Mouse (Mus musculus) hindlimb bud, embryonic 11.5 days (tissue): ENCODE results near the gene Ift57.

Source experiments
- DNase-seq: peaks from one replicate; pipeline ENCODE4 v3.0.0-alpha.2; 2012; ENCODE audit warnings: low read depth, low spot score; ENCODE audit errors: extremely low spot score

Gene Ift57

DNA sequence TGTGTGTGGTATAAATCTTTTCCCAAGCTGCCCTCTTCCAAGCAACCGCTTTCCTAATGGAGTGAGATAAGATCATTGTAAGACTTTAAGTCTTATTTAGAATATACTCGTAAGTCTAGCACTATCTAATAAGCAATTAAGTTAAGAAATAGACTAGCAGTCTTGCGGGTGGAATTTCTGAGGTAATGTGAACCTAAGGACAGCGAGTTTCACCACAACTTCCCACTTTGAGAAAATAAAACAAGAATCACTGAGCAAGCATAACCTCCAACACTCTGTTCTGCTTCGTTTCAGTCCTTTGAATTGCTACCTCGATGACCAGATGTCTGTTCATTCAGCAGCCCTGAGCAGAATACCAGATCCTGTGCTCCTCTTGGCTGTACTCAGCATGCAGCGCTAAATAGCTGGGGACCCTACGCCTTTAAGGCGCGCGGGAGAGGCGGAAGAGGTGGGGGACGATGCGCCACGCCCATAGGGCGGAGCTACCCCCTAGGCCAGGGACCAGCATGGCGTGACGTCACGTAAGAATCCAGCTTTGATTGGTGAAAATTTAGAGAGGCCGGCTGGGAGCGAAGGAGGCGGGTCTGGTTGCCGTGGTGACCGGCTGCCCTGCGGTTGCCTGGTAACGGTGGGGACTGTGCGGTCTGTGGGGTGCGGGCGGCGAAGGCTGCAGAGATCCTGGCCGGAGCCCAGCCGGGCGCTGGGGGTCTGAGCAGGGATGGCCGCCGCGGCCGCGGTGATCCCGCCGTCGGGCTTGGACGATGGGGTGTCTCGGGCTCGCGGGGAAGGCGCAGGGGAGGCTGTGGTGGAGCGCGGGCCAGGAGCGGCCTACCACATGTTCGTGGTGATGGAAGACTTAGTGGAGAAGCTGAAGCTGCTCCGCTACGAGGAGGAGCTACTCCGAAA, at the start of gene Ift57:
Gene Ift57 (plus strand): TSS at position 614 of the 906 bp plus-strand sequence.
- peak; percentile 99 for DNase-seq

DNA sequence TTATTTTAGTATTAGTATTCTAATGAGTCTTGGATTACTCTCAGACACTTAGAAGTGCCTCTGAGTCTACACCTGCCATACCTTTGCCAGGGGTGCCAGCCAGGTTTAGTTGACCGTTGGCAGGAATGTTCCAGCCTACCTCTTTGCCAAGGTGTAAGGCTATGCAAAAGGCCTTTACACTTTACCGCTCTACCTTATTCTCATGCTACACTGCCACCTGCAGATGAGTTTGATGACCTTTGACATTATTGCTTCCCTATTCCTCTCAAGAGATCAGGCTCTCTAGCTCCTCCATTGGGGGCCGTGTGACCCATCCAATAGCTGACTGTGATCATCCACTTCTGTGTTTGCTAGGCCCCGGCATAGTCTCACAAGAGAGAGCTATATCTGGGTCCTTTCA, 41.9 kb upstream of the Ift57 start:
- DNase-seq, result no peak

DNA sequence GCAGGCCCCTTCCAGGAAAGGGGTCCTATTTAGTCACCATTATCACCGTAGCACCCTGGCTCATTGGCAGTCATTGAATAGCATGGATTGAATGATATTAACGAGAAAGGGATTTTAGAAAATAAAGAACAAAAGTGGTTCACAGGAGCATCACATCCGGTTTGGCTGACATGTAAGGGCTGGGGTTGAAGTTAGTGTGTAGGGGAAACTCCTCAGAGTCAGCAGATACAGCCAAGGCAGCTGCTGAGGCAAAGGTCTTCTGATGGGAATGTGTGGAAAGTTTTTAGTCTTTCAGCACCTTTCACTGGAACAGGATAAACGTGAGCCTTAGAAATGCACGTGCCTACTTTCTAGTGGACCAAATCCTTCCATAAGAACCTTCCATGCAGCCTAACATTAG, 41.0 kb upstream of the Ift57 start:
- no peak for DNase-seq

DNA sequence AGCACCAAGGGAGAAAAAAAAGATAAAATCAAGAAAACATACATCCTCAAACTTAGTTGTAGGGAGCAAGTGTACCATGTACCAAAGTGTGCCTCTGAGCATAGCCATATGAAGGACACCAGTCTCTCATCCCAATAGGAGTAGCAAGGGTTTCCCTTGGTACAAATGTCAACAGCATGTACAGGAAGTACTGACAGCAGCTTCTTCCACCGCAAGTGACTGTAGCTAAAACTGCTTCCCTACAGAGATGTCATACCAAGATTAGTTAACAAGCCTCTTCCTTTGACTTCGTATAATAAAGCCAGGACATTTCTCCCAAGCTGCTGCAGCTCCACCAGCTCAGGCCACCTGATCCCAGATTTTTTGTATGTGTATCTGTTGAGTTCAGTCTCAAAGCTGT, 39.9 kb upstream of the Ift57 start:
- DNase-seq, result no peak

DNA sequence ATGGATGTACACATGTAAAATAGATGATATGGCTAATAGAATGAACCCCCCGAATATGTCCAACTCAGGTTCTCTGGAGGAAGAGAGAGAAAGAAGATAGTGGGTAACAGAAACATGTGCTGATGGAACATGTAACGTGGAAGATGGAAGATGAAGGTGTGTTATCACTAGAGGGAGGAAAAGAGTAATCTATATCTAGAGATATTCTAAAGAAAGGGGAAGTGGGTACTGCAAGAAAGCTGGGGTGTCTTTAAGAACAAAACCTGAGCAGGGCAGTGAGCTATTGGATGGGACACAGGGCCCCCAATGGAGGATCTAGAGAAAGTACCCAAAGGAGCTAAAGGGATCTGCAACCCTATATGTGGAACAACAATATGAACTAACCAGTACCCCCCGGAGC, 38.9 kb upstream of the Ift57 start:
- no peak for DNase-seq

DNA sequence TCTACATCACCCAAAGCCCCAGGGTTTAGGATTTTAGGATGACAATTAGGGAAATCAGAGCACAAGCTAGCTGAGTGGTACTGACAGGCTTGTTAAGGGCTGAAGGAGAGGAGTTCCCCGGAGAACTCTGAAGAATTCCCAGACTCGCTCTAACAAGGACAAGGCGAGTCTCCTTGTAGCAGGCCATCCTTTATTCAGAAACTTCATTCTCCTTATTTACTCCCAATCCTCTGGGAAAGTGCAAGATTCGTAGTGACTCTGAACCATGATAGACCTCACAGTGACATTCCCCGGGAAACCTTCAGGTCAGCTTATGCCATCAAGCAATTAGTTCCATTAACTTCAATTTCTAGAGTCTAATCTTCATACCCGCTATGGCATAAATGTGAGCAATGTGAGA, 36.8 kb upstream of the Ift57 start:
- DNase-seq, result no peak

DNA sequence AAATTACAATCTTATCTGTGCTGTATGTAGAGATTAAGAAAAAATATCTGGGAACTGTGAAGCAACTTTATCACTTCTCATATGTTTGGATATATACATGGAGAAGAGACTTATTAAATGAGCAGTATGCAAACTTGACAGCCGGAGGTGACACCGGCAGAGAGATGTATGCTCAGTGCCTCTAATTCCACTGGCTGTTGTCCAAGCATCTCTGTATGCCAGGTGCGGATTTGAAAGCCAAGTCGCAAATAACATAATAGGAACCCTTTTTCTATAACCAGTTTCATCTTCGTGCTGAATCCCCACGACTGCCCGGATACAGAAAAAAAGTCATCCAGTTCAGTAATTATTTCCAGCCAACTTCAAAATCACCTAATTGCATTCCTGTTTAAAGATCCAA, 34.4 kb upstream of the Ift57 start:
- DNase-seq, result no peak

DNA sequence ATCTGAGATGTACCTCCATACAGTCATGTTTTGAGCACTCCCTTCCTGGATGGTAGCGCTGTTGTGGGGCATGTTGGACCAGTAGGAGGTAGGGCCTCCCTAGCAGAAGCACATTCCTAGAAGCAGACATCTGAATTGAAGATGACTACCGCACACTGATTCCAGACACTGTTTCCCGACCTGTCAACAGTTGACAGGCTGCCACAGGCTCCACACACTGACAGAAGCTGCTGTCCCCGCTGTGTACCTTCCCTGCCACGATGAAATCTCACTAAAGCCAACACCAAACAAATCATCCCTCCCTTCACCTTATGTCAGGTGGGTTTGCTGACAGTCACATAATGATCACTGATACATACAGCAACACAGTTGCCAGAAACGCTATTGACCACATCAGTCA, 19.4 kb upstream of the Ift57 start:
- no peak for DNase-seq

DNA sequence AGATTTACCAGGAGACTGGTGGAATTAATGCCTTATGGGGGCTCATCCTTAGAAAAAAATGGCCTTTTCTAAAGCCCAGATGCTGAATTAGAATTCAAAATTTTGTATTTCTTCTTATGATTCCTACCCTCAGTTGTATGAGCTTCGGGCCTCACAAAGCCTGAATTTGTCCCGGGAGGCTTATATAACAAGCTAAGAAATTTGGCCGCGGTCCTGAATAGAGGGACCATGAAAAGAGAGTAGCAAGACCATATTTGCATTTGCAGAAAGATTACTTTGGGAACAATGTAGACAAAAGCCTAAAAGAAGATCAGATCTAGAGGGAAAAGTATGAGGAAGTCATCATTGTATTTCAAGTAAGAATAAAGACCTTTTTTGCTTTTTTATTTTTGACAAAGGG, 14.1 kb upstream of the Ift57 start:
- no peak for DNase-seq

DNA sequence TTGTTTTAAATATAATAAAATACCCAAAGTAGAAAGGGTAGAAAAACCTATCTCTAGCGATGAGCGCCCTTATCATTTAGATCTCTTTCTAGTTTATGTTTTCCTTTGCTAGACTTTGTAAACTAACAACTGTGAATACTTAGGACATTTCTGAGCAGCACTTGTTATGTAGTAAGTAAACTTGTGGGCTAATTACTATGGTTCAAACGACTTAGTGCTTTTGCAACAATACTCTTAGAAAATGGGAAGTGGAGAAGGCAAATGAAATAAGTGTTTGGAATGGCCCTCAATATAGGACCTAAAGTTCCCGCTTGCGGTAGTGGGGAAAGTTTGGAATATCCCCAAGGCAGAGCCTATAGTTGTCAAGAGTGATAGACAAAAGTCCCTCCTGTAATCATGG, 788 bp downstream of the Ift57 start:
- no peak for DNase-seq

DNA sequence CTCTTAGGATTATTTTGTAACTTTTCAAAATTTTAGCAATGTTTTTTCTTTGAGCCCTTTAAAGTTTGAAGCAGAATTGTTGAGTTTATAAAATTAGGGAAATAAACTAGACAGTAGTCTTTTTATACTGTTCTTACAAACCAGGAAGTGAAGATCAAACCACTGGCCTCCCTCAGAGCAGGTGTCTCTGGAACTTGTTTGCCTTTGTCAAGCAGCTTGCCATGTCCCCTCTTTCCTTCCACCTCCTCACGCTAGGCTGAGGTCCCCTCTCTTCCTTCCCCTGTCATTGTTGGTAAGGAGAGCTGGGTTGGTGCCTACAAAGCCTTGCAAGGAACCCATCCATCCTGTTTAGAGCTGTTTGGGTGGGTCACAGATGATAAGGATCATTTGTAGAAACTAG, 9.0 kb downstream of the Ift57 start:
- DNase-seq, result no peak

DNA sequence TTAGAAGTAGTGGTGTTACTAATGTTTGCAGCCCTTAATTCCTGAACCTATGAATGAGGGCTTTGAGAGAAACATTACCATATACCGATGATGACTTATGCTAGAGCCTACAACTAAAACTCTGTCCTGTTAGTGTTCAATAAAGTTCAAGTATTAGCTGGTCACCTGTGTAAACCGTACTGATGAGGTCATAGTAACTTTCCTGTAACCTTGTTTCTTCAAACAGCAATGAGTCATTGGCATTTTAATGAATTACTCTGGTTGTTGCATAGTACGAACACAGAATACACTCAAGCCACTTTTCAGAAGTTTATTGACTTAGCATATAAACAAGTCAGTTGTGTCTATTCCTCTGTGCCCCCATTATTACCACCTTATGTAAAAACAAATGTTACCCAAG, 11.2 kb downstream of the Ift57 start:
- no peak for DNase-seq

DNA sequence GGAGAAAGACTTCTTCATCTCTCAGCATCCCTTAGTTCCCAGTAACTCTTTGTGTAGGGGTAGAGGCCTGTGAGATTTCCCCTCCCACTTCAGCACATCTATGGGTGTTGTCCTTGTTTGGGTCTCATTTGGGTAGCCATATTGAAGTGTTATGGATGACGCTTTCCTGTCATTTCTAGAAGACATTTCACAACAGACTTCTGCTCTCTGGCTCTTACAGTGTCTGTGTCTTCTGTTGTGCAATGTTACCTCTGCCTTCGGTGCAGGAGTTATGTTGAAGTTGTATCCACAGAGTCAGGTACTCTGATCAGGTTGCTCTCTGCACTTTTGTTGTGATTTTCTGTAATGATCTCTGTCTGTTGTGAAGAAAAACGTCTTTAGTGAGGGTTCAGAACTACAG, 14.3 kb downstream of the Ift57 start:
- no peak for DNase-seq

DNA sequence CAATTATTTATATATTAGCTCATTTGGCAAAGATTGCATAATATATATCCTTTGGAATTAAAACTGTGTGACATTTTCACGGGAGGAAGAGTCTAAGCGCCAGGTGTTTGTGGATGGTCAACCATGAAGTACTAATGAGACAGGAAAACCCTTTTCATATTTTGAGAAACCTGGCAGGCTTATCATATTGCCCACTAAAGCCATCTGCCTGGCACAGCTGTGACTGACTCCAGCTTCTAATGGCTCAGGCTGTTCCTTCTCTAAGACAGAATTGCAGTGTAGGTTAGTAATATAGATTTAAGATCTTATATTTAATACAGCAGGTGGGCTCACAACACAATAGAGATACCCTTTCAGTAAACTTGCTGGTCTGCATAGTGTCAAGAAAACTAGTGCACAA, 21.6 kb downstream of the Ift57 start:
- DNase-seq, result no peak

DNA sequence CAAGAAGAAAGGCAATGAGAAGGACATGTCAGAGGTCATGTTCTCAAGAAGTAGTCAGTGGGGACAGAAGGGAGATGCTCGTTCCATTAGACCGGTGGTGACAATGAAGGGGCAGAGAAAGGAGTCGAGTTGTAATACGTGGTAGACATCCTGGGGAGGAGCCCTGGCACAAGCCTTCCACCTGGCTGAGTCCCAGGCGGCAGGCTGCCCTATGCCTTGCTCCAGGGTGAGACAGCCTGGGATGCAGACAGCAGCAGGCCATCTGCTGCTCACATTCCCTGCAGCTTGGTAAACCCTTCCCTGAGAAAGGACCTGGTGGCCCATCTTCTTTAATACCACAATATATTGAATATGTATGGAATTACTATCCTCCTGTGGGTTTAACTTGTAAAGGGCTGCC, 22.6 kb downstream of the Ift57 start:
- no peak for DNase-seq

DNA sequence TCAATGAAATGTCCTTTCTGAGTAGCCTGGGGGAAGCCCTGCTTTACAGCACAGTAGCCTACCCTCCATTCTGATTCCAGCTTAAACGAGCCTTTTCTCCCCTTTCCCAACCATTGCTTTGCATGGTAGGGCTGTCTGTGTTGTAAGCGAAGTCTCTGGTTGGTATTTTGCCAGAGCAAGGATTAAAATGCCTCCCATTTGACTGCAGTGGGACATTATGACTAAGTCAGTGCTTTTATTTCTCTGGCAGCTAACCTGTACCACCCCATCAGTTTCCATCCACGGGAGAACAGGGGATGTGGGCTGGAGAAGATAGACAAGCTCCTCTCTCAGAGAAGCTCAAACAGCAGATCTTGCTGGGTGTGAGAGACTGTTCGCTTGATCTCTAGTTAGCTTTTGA, 24.2 kb downstream of the Ift57 start:
- DNase-seq, result no peak

DNA sequence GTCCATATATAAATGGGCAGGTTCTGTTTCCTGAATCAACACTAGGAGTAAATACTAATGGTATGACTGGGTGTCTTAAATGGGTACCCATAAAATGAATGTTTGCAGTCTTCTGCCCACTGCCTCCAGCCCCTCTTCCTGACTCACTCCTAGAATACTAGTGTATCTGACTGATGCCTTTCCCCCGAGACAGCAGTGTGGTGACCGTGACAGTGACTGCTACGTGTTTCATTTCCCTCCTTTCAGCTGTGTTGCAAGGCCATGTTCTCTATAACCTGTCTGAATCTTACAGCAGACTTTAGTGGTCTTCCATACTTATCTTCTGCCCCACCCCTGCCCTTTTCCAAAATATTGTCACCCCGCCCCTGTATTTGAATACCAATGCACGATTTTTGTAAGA, 25.2 kb downstream of the Ift57 start:
- no peak for DNase-seq

DNA sequence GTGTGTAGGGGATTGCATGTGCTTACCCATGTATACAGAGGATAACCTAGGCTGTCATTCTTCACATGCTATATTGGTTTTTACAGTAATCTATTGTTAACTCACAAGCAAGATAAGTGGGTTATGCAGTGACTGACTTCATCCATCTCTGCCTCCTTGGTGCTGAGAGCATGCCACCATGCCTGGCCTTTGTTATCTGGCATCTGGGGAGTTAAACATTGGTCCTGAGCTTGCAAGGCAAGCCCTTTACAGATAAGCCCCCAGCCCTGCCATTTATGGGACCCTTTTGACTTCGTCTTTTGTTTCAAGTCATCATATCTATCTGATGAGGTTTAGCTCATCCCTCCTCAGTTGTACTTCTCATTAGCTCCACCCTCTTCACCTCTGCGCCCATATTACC, 25.9 kb downstream of the Ift57 start:
- DNase-seq, result no peak

DNA sequence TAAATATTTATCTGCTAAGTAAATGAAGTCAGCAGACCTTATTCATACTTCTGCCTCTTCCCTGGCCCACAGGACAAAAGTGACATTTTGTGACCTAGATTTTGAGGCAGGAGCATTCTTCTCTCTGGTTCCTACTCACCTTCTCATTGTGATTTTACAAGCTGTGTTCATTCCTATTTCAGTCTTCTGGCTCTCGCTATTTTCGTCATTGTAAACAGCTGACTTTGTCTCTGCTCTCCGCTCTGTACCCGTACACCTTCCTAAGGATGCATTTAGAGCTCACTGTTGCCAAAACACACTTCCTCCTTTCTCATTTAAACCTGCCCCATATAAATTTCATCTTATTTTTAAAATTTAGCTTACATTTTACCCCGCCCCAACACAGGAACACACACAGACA, 26.4 kb downstream of the Ift57 start:
- no peak for DNase-seq

DNA sequence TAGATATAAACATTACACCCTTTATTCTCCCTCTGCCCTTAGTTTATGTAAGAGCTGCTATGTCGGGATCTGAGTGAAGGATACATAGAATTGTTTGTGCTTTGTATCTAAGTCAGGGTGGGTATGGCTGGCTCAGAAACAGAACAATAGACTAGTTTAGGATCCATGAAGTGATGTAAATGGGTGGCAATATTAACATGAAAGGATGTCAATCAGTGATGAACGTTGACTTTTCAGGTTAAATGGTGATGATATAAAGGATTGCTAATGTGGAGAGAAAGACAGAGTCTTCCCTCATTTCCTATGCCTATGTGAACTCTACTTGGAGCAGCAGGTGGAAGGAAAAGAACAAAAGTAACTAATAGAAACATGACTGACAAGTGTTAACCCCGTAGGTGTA, 27.2 kb downstream of the Ift57 start:
- DNase-seq, result no peak

DNA sequence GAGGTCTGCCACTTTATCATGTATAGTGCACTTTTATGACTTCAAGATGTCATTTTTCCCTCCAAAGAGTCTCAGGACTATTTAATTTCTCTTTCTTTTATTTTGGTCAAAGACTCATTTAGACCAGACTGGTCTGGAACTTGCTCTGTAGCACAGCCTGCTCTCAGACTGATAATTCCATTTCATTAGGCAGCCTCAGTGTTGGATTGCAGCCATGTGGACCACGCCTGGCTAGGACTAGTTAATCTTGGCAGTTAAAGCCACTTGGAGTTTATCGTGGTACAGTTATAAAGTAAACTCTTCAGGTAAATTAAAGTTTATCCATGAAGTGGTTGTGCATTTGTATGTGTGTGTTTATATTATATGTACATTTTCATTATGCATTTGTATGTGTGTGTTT, 27.7 kb downstream of the Ift57 start:
- no peak for DNase-seq

DNA sequence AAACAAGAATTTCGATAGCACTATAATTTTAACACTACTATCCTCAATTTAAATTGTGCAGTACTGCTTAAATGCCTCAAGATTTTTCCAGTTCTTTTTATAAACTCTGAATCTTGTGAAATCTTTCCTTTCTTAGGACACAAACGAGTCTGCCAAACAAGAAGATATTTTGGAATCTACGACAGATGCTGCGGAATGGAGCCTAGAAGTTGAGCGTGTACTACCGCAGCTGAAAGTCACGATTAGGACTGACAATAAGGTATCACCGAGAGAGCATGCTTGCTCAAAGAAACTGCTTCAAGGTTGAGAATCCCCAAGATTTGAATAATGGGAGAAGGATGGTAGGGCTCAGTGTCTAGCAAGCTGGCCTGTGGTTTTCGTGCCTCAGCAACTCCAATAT, 37.5 kb downstream of the Ift57 start:
- no peak for DNase-seq

DNA sequence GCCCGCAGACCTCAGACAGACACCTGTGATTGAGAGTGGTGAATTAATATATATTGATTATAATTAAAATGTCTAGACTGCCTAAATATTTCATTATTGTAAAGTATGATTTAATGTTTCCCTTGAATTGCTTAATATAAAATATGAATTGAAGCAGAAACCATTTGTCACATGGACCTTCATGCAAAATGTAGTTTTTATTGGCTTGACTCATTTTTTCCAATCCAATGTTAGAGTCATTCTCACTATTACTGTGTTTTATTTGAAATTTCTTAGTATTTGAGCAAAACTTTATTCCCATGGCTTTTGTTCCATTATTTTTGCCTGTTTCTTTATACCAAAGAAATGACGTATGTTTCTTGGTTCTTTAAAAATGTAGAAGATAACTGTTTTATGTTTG, 48.3 kb downstream of the Ift57 start:
- no peak for DNase-seq
